Mouse (Mus musculus) cerebellum, postnatal 14 days (tissue): ENCODE measurements at regions not wholly inside any gene's neighbourhood (a gene's known extent, or its start where the extent isn't known, plus 50 kb on each side); places are given as distances from the start of the nearest gene placed in this dataset.

Experiments
- DNase-seq, 2 experiments: peaks; one replicate each; pipeline ENCODE4 v3.0.0; 2021; ENCODE audit warnings: mixed read lengths in 2 of 2

GRCm38 (mm10) chr16:20794721-20795120, 60.4 kb upstream of the Thpo start:
- no peak for DNase-seq
